Mouse (Mus musculus) hindbrain, embryonic 12.5 days (tissue): Measurements from ENCODE around the gene Topbp1. TPM values are rescaled to one million over a fixed set of nuclear protein-coding genes. Genes with fewer than 3 reads are reported as not detected.

Experiments used
- ATAC-seq: fragments of 200-750 bp; cut with Nextera tagmentation; 2 replicates; pipeline ENCODE4 v1.8.0; 2017; ENCODE audit warnings: moderate TSS enrichment; ENCODE audit not compliant: low FRiP score
- H3K27ac ChIP-seq: fragments of 300-500 bp; sonication (generic); 2 replicates; pipeline ENCODE4 v1.5.1; 2016; ENCODE audit warnings: mild to moderate bottlenecking
- H3K27me3 ChIP-seq: fragments of 300-500 bp; sonication (generic); 2 replicates; pipeline ENCODE4 v1.6.1; 2016; ENCODE audit warnings: mild to moderate bottlenecking
- H3K36me3 ChIP-seq: fragments of 300-500 bp; sonication (generic); 2 replicates; pipeline ENCODE4 v1.6.1; 2016; ENCODE audit warnings: mild to moderate bottlenecking
- H3K4me1 ChIP-seq: fragments of 300-500 bp; sonication (generic); 2 replicates; pipeline ENCODE4 v1.6.1; 2016
- H3K4me2 ChIP-seq: fragments of 300-500 bp; sonication (generic); replicated peaks from 2 replicates; pipeline ENCODE4 v1.6.1; 2016; ENCODE audit warnings: mild to moderate bottlenecking
- H3K4me3 ChIP-seq: fragments of 300-500 bp; sonication (generic); 2 replicates; pipeline ENCODE4 v1.5.1; 2016; ENCODE audit warnings: mild to moderate bottlenecking
- H3K9ac ChIP-seq: fragments of 300-500 bp; sonication (generic); 2 replicates; pipeline ENCODE4 v1.6.1; 2016; ENCODE audit warnings: mild to moderate bottlenecking, moderate library complexity
- H3K9me3 ChIP-seq: fragments of 300-500 bp; sonication (generic); replicated peaks from 2 replicates; pipeline ENCODE4 v1.6.1; 2016; ENCODE audit warnings: mild to moderate bottlenecking
- WGBS: fragments of 180-500 bp; shearing (Covaris S2); methylation state at CpG from one replicate; pipeline ENCODE4 v1.1.7; 2016; 5-methylcytosine and 5-hydroxymethylcytosine counted together
- polyA plus RNA-seq: library from polyadenylated mRNA; unstranded; fragments of >200 nt; fragmentation: Nextera tagmentation; extraction: Ambion mirVana; gene quantifications from 2 replicates; pipeline ENCODE4 v1.2.1, GENCODE M21; 2016

Topbp1 gene
- polyA plus RNA-seq, 1 experiment from 2014 or later: 59.1 TPM

DNA sequence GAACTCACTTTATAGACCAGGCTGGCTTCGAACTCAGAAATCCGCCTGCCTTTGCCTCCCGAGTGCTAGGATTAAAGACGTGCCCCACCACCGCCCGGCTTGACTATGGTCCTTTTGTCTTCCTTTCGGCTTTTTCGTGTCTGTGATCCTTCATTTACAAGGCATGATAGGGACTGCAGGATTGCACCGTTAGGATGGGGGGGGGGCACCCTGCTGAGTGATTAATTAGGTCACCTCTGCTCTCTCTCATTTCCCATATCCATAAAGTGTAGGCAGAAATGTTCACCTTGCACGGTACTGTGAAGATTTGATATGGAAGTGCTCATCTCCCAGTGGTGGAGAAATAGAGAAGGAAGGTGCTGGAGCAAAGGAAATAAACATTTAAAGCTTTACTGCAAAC, 73.7 kb downstream of the Topbp1 start:
- no peaks in the 10 kb centered on the region for H3K9me3 ChIP-seq
- H3K4me1 ChIP-seq: no peaks in the 10 kb centered on the region
- H3K36me3 ChIP-seq: no peaks in the 10 kb centered on the region
- H3K4me3 ChIP-seq: no peak overlapping the region
- ATAC-seq: no peak
- no peak overlapping the region for H3K4me2 ChIP-seq
- WGBS: 58% methylated on average over 10 of the region's 10 CpGs
- H3K27me3 ChIP-seq: no peaks in the 10 kb centered on the region
- H3K9ac ChIP-seq: no peak overlapping the region
- H3K27ac ChIP-seq: no peak overlapping the region

DNA sequence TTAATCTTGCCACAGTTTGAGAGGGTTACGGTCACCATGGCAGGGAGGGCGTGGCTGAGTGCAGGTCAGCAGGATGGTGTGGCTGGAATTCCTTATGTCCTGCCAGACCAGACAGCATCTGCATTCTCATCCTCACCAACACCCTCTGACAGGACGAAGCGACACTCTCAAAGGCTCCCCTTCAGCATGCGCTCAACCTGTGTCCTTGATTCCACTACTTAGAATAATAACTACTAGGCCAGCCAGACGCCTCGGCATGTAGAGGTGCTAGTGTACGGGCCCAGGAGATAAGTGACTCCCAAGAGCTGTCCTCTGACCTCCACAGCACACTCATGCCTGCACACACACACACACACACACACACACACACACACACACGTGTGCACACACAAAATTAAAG, 74.2 kb downstream of the Topbp1 start:
- WGBS: 73% methylated on average over 9 of the region's 9 CpGs
- H3K36me3 ChIP-seq: no peaks in the 10 kb centered on the region
- H3K9me3 ChIP-seq: no peaks in the 10 kb centered on the region
- H3K4me1 ChIP-seq: no peaks in the 10 kb centered on the region
- H3K27ac ChIP-seq: no peak overlapping the region
- H3K27me3 ChIP-seq: no peaks in the 10 kb centered on the region
- ATAC-seq: no peak
- no peak overlapping the region for H3K9ac ChIP-seq
- H3K4me3 ChIP-seq: no peak overlapping the region
- H3K4me2 ChIP-seq: no peak overlapping the region

DNA sequence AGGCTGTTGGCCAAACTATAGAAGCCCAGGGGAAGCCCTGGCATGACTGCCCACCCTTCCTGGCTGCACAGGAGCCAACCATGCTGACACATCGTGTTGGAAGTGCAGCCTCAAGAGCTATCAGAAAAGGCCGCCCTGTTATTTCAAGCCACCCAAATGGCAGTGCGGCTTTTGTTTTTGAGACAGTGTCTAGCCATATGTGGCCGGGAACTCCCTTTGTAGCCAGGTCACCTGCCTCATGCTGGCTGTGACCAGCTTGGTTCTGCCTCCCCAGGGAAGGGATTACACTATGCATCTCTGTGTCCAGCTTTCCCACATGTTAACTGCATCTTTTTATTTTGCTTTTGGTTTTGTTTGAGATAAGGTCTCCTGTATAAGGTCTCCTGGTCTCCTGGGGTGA, 75.6 kb downstream of the Topbp1 start:
- no peak overlapping the region for H3K9ac ChIP-seq
- no peak overlapping the region for H3K27ac ChIP-seq
- ATAC-seq: no peak
- H3K9me3 ChIP-seq: no peaks in the 10 kb centered on the region
- H3K4me3 ChIP-seq: no peak overlapping the region
- 87% methylated on average over 4 of the region's 4 CpGs for WGBS
- H3K27me3 ChIP-seq: no peaks in the 10 kb centered on the region
- H3K4me2 ChIP-seq: no peak overlapping the region
- no peaks in the 10 kb centered on the region for H3K36me3 ChIP-seq
- no peaks in the 10 kb centered on the region for H3K4me1 ChIP-seq

DNA sequence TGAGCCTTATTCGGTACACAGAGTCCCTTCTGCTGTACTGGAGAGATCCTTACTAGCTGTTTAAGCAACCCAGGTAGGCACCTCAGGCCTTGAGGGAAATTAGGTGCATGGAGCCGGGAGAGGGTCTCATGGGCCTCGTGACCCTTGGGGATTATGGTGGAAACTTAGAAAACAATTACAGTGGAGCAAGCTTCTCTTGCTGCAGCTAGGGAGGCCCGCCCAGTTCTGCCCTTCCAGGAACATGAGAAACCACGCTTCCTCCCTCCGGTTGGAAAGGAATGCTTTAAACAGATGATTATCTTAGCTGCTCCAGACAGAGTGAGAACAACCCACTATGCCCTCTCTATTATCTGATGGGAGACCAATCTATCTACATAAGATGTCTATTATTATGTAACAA, 78.0 kb downstream of the Topbp1 start:
- no peak overlapping the region for H3K4me3 ChIP-seq
- no peak overlapping the region for H3K27ac ChIP-seq
- 78% methylated on average over 6 of the region's 6 CpGs for WGBS
- no peaks in the 10 kb centered on the region for H3K36me3 ChIP-seq
- ATAC-seq: no peak
- no peak overlapping the region for H3K4me2 ChIP-seq
- H3K9me3 ChIP-seq: no peaks in the 10 kb centered on the region
- no peaks in the 10 kb centered on the region for H3K27me3 ChIP-seq
- peaks cover 7% of the 10 kb centered on the region for H3K4me1 ChIP-seq
- H3K9ac ChIP-seq: no peak overlapping the region

DNA sequence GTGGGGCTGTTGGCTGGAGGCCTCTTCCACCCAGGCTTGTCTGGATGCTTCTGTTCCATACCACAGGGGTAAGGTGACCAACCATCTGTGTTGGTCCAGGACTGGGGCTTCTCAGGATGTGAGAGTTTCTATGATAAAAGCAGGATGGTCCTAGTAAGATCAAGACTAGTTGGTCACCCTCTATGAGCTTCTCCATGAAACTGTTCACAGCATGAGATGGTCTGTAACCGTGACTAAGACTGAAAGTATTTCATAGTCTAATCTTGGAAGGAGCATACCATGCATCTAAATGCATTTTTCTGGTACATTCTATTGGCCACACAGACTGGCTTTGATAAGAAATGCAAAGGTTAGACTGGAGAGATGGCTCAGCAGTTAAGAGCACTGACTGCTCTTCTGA, 78.6 kb downstream of the Topbp1 start:
- Histone ChIP-seq H3K4me2 (no peak overlapping the region), H3K27me3 (no peaks in the 10 kb centered on the region), H3K4me3 (no peak overlapping the region), H3K4me1 (peaks cover 7% of the 10 kb centered on the region), H3K36me3 (no peaks in the 10 kb centered on the region), H3K9ac (no peak overlapping the region), H3K27ac (no peak overlapping the region), H3K9me3 (no peaks in the 10 kb centered on the region)
- ATAC-seq: no peak
- 97% methylated on average over 1 of the region's 1 CpGs for WGBS

DNA sequence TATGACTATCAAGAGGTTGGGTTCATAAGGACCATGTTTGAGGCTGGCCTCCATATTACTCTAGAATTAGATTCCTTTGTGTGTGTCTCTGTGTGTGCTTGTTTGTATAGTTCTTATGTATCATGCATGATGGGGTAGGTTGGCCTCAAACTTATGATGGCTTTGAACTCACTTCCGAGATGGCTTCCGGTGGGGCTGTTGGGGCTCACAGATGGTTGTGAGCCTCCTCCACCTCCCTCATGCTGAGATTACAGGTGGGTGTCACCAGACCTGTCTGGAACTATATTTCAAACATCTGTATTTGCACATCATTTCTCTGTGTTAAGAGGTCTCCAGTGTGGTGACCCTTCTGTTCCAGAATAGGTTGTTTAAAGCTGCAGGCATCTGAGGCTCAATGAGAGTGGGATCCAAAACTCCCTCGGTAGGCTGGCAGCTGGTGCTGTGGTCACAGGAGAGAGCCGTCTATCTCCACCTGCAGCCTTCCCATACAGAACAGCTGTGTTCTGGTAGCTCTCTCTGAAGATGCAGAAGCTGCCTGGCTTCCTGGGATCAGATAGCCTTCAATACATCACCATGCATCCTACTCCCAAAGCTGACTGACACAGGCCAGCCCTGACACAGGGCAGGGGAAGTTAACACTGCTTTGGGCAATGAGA, 79.3 kb downstream of the Topbp1 start:
- Histone ChIP-seq H3K36me3 (no peaks in the 10 kb centered on the region), H3K4me3 (no peak overlapping the region), H3K27me3 (no peaks in the 10 kb centered on the region), H3K4me2 (no peak overlapping the region), H3K9me3 (no peaks in the 10 kb centered on the region), H3K27ac (no peak overlapping the region), H3K4me1 (peaks cover 7% of the 10 kb centered on the region), H3K9ac (no peak overlapping the region)
- ATAC-seq: no peak
- WGBS: 82% methylated on average over 4 of the region's 4 CpGs

DNA sequence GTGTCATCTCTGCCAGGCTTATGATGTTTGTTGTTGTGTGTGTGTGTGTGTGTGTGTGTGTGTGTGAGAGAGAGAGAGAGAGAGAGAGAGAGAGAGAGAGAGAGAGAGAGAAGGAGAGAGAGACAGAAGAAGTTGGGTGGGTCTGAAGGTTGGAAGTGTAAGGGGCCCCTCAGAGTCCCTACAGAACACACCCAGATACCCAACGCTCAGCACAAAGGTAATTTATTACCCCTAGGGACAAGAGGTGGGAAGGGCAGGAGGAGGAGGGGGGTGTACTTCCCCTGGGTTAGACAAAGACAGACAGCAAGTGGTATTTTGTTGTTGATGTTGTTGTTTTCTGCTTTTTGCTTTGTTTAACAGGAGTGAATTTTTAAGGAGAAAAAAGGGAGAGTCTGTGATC, 80.6 kb downstream of the Topbp1 start:
- H3K4me1 ChIP-seq: peaks cover 7% of the 10 kb centered on the region
- H3K9me3 ChIP-seq: no peaks in the 10 kb centered on the region
- no peak for ATAC-seq
- no peak overlapping the region for H3K4me3 ChIP-seq
- no peak overlapping the region for H3K4me2 ChIP-seq
- H3K9ac ChIP-seq: no peak overlapping the region
- H3K36me3 ChIP-seq: no peaks in the 10 kb centered on the region
- WGBS: 41% methylated on average over 1 of the region's 1 CpGs
- no peaks in the 10 kb centered on the region for H3K27me3 ChIP-seq
- no peak overlapping the region for H3K27ac ChIP-seq

DNA sequence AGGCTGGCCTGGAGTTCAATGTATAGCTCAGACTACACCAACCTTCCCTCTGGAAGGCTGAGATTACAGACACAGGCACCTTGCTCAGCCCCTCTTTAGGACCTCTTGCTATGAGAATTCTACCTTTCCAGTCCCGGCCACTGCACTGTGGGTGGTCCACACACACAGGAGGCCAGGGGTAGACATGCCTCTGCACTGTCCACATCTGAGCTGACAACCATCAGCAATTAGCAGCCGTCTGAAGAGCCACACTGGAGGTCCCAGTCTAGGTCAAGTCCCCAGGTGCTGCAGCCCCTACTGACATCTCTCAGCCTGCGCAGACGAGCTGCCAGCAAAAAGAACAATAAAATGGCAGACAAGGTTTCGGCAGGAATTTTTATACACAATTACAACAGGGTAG, 81.6 kb downstream of the Topbp1 start:
- Histone ChIP-seq H3K9me3 (no peaks in the 10 kb centered on the region), H3K4me1 (peaks cover 7% of the 10 kb centered on the region), H3K27me3 (no peaks in the 10 kb centered on the region), H3K36me3 (no peaks in the 10 kb centered on the region), H3K4me3 (no peak overlapping the region), H3K27ac (0 out of 2 replicates have a peak overlapping the region, but pooled peaks have one; percentile 23), H3K9ac (no peak overlapping the region), H3K4me2 (no peak overlapping the region)
- 36% methylated on average over 5 of the region's 5 CpGs for WGBS
- ATAC-seq: no peak

DNA sequence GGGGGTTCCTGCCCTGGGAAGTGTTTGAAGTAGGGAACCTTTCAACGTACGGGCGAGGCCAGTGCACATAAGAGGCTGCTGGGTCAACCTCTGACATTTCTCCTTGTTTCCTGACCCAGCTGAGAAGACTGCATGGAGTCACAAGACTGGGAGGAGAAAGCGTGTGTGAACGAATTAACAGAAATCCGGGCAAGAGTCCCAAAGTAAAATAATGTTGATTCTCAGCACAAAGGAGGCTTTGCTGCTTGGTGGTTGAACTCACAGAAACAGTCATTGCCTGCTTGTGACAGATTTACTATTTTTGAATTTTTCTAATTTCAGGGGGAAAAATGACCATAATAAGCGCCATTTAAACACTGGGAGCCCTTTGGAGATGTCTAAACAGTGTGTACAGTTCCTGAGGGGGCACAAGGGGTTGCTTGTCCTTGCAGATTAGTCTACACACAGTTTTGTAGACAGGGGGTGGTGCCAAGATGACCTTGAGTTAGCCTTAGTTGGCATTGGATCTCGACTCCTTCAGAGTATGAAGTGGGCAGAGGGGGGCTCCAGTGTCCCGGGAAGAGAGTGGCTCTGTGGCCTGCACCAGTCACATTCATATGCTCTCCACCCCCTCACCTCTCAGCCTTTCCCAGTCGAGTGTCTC, 82.1 kb downstream of the Topbp1 start:
- H3K9me3 ChIP-seq: no peaks in the 10 kb centered on the region
- no peak overlapping the region for H3K4me3 ChIP-seq
- H3K4me2 ChIP-seq: no peak overlapping the region
- H3K27ac ChIP-seq: peak overlapping the region; percentile 23; the same call in 1 of the 2 replicates
- ATAC-seq: no peak
- H3K9ac ChIP-seq: no peak overlapping the region
- H3K4me1 ChIP-seq: peaks cover 7% of the 10 kb centered on the region
- WGBS: 62% methylated on average over 10 of the region's 10 CpGs
- no peaks in the 10 kb centered on the region for H3K36me3 ChIP-seq
- H3K27me3 ChIP-seq: no peaks in the 10 kb centered on the region

DNA sequence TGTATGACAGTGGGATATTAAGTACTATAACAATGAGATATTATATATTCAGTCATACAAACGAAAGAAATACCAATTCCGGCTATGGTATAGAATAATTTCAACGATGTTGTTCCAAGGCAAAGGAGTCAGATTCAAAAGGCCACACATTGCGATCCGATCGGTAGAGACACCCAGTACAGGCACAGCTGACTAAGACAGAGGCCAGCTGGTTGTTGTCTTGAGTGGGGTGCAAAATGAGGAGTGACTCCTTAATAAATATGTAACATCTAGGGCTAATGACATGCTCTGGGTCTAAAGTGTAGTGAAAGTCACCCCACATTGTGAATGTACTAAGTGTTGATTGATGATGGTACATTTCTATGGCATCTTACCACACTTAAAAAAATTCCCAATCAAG, 84.2 kb downstream of the Topbp1 start:
- Histone ChIP-seq H3K36me3 (no peaks in the 10 kb centered on the region), H3K27me3 (no peaks in the 10 kb centered on the region), H3K4me1 (peaks cover 7% of the 10 kb centered on the region), H3K9me3 (no peaks in the 10 kb centered on the region), H3K4me2 (no peak overlapping the region), H3K4me3 (no peak overlapping the region), H3K27ac (no peak overlapping the region), H3K9ac (no peak overlapping the region)
- no peak for ATAC-seq
- WGBS: 93% methylated on average over 6 of the region's 6 CpGs

DNA sequence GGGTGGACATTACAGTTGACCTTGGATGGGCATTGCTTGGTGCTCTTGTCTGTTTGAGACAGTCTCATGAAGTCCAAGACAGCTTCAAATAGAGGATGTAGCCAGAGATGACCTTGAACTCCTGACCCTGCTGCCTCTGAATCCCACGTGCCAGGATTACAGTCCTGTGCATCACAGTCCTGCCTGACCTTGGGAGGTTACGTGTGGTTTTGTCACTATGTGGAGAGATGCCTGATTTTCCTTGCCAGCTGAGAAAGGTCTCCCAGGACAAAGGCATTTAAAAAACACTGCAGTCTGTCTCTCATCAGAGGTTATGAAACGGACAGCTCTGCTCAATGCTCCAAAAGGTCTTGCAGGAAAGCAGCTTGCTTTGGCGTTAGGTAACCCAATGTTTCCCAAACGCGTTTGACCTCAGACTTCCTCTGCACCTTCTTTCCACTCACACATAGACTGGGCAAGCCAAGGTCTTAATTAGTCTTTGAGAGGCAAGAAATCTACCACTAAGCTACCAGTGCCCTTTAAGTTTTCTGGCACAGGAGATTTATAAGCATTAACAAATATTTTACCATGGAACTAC, 86.9 kb downstream of the Topbp1 start:
- Histone ChIP-seq H3K4me3 (no peak overlapping the region), H3K27me3 (no peaks in the 10 kb centered on the region), H3K36me3 (no peaks in the 10 kb centered on the region), H3K4me1 (peaks cover 2% of the 10 kb centered on the region; the same call in 1 of the 2 replicates), H3K27ac (no peak overlapping the region), H3K9ac (no peak overlapping the region), H3K4me2 (no peak overlapping the region), H3K9me3 (no peaks in the 10 kb centered on the region)
- 74% methylated on average over 6 of the region's 6 CpGs for WGBS
- ATAC-seq: no peak

DNA sequence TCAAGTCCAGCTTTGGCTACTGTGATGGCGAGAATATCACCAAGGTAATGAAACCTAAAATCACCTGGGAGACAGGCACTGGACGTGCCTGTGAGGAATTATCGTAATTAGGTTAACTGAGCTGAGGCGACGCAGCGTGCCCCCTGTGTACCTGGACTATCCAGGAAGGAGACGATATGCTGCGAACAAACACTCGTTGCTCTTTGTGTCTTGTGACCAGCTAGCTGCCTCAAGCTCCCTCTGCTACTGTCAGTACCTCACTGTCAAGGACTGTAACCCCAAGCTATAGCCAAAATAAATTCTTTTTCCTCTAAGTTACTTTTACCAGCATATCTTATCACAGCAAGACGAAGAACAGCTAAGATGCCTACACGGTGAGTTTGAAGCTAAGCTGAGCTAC, 88.2 kb downstream of the Topbp1 start:
- Histone ChIP-seq H3K9me3 (no peaks in the 10 kb centered on the region), H3K36me3 (no peaks in the 10 kb centered on the region), H3K4me1 (no peaks in the 10 kb centered on the region), H3K27ac (no peak overlapping the region), H3K9ac (no peak overlapping the region), H3K4me2 (no peak overlapping the region), H3K27me3 (no peaks in the 10 kb centered on the region), H3K4me3 (no peak overlapping the region)
- 89% methylated on average over 11 of the region's 11 CpGs for WGBS
- no peak for ATAC-seq
